Mouse (Mus musculus): ENCODE measurements at regions not wholly inside any gene's neighbourhood (a gene's known extent, or its start where the extent isn't known, plus 50 kb on each side); places are given as distances from the start of the nearest gene placed in this dataset.

DNA sequence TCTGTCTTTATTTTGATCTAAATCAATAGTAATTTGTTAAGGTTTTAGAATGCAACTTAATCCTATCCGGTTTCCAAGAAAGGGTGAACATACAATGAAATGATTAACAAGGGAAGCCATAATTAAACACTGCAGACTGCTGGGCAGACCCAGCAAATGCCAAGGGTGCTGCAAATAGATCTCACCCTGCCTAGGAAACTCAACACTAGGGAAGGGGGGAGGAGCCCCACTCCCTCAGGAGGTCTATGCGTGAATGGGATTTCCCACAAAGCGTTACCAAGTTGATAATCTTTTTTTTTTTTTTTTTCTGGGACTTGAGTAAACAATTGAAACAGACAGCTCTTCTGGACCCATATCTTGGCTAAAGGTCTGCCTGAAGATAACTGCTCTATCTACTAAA lies 95.4 kb downstream of the Mbip start:
- TF ChIP-seq CTCF (IDR thresholded peaks at IDR 0.05; ENCODE audit: low read depth, low read length), result no peak
- no peak for TF ChIP-seq GATA1 (IDR thresholded peaks at IDR 0.05; ENCODE audit: borderline replicate concordance, low read length)
- no peak for TF ChIP-seq TAL1 (conservative IDR thresholded peaks at IDR 0.05; ENCODE audit: low read depth, low read length)
- no peak for TF ChIP-seq POLR2AphosphoS5 (IDR thresholded peaks at IDR 0.05; ENCODE audit: insufficient replicate concordance, low read depth, low read length)
- TF ChIP-seq GATA2 (IDR thresholded peaks at IDR 0.05; ENCODE audit: borderline replicate concordance, low read depth, low read length), result no peak
